Mouse (Mus musculus) embryonic fibroblast, embryonic 13.5 days (primary cell): Measurements from ENCODE around the gene 1700092M07Rik. TPM values are rescaled to one million over a fixed set of nuclear protein-coding genes. Genes with fewer than 3 reads are reported as not detected.
"Not testable (repeated sequence)": the region's sequence is repeated elsewhere in the genome, so short reads cannot be mapped to it uniquely, and the experiment has no call there.

Experiments
- H3K27ac ChIP-seq: 2 replicates; pipeline ENCODE4 v1.5.1; 2012; ENCODE audit warnings: low read length, control low read depth, inconsistent platforms; ENCODE audit not compliant: insufficient read depth
- H3K4me1 ChIP-seq: 2 replicates; pipeline ENCODE4 v1.6.1; 2011; ENCODE audit warnings: low read length; ENCODE audit not compliant: control insufficient read depth, insufficient read depth
- H3K4me3 ChIP-seq: 2 replicates; pipeline ENCODE4 v1.5.1; 2011; ENCODE audit warnings: mild to moderate bottlenecking, control low read depth, low read length; ENCODE audit not compliant: insufficient read depth
- CTCF ChIP-seq: IDR thresholded peaks from 2 replicates; pipeline ENCODE4 v1.5.1; 2011; ENCODE audit warnings: mild to moderate bottlenecking, control low read depth, low read length, moderate library complexity, borderline replicate concordance; ENCODE audit not compliant: insufficient read depth
- POLR2A ChIP-seq: IDR thresholded peaks from 2 replicates; pipeline ENCODE4 v1.6.1; 2011; ENCODE audit warnings: low read depth, mild to moderate bottlenecking, control low read depth, low read length, moderate library complexity
- polyA plus RNA-seq: library from polyadenylated mRNA; stranded (reverse); fragments of >200 nt; gene quantifications from 2 replicates; pipeline ENCODE4 v1.2.4, GENCODE M21; 2011; ENCODE audit warnings: low read depth; ENCODE audit not compliant: missing spikeins, insufficient read length

Gene 1700092M07Rik
- polyA plus RNA-seq, 1 experiment, result not detected

DNA sequence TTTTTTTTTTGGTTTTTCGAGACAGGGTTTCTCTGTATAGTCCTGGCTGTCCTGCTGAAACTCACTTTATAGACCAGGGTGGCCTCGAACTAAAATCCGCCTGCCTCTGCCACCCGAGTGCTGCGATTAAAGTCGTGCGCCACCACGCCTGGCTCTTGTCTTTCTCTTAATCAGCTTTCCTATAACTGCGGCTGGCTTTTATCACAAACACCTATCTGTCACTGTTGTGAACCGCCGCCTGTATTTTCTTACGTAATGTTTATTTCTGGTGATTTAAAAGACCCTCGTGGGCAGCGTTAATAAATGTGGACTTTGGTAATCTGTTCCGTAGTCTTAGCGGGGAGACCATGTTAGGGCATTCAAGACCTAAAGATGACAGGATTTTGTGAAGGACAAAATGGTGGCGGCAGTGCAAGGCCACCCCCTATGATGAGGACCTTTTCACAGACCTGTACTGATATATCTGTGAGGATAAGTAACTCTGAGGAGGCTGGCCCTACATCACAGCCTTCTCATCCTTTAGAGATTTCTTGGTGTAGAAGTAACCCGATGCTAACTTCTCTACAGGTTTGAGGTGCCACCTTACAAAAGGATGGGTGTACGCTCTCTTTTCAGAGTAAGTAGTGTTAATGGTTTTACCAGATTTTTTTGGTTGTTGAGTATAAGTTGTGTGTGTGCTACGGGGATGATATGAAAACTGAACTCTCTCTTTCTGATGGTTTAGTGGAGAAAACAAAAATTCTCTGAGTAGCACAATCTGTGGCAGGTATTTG is 16.8 kb upstream of the 1700092M07Rik start:
- Histone ChIP-seq H3K4me1 (0 out of 2 replicates have a peak, but pooled peaks cover 2% of the 10 kb centered on the region), H3K4me3 (peak overlapping the region; percentile 96), H3K27ac (peak overlapping the region; percentile 79)
- TF ChIP-seq POLR2A, result peak; percentile 24; the same call in 1 of the 2 replicates
- no peak for TF ChIP-seq CTCF

DNA sequence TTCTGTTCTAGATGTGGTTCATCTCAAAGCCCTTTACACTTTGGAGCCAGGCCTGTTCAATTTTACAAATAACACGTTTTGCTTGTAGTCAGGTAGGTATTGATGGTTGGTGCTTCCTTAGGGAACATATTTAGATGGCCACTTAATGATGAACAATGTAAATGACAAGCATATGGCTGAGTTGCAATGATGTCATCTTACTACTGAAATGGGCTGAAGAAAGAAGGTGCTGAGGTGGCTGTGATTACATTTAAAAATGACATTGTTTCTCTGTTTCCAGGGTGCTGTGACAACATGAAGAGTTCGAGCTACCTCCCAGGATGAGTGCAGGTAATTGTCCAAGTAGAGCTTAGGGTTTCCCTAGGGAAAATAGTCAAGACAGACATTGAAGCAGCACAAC is 16.1 kb upstream of the 1700092M07Rik start:
- Histone ChIP-seq H3K4me3 (peak overlapping the region; percentile 96), H3K4me1 (0 out of 2 replicates have a peak, but pooled peaks cover 2% of the 10 kb centered on the region), H3K27ac (peak overlapping the region; percentile 79)
- TF ChIP-seq POLR2A (peak; percentile 44; the same call in 1 of the 2 replicates), CTCF (no peak)

DNA sequence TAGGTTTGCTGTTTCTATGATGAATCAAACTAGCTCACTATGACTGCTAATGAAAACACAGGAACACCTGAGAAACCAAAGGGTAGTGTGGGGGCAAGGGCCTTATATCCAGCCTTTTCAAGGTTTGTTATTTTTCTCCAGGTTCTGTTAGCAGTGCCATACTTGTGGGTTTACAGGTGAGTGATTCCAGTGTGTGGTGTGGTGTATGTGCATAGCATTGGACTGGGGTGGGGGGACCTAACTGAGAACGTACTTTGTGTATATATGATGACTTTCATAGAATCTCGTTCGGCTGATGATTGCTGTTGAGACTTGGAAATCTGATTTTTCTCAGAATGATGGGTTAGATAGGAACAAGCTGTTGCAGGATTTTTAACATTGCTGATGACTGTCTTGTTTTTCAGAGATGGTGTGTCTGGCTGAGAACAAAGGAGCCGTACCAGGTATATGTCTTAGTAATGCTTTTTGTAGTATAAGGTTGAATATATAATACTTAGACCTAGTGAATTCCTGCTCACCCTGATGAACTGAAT is 15.4 kb upstream of the 1700092M07Rik start:
- Histone ChIP-seq H3K4me1 (0 out of 2 replicates have a peak, but pooled peaks cover 2% of the 10 kb centered on the region), H3K27ac (peak overlapping the region; percentile 49), H3K4me3 (peak overlapping the region; percentile 96)
- no peak for TF ChIP-seq CTCF
- no peak for TF ChIP-seq POLR2A

DNA sequence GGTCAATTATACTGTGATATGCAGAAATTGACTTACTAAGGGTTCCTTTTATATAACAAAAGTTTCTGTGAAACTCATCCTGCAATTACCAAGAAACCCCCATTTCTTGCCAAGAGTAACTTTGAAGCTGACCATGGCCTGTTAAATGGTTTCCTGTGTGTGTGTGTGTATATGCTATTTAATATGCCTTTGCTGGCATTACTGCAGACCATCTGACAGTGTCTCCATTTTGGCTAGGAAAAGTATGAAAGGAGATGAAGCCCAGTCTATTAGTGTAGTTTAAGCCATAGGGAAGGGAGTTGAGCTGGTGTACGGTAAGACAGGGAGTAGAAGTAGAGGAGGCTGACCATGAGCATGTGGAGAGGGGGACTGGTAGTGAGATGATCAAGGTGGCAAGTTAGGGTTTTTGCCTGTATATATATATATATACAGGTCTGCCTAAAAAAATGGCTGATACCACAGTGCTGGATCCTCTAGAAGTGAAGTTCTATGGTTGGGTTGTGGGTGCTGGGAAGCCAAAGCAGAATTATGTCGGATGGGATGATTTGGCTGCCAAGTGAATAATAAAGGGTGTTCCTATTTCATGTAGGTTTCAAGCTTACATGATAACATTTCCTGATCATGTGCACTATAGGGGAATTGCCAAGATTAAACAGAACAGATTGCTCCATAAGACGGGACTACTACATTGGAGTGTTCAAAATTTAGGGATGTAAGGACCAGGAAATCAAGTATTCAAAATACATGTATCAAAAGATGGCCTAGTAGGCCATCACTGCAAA is 13.7 kb upstream of the 1700092M07Rik start:
- Histone ChIP-seq H3K4me3 (peak overlapping the region; percentile 34; the same call in 1 of the 2 replicates), H3K27ac (no peak overlapping the region), H3K4me1 (0 out of 2 replicates have a peak, but pooled peaks cover 2% of the 10 kb centered on the region)
- 0 out of 2 replicates have a peak, but pooled peaks have one; percentile 37 for TF ChIP-seq POLR2A
- no peak for TF ChIP-seq CTCF

DNA sequence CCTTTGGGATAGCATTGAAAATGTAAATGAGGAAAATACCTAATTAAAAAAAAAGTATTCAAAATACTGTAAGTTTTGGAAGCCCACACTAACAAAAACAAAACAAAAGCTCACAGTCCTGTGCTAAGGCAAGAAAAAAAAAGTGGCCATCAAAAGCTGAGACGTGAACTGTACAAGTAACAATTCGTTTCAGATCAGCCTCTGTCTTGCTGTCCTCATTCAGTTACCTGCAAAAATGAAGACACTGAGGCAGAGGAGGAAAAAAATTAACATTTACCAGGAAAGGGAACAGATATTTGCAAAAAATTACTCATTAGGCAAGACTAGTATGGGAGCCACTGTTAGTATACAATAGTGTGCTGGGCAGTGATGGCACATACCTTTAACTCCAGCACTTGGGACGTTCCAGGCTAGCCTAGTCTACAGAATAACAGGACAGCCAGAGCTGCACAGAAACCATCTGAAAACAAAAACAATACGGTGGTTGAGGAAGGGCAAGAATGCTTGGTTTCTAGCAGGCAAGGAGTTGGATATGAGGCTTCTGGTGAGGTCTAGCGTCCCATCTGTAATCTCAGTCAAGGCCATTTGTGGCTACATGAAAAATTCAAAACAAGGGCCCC is 12.9 kb upstream of the 1700092M07Rik start:
- Histone ChIP-seq H3K27ac (no peak overlapping the region), H3K4me3 (no peak overlapping the region), H3K4me1 (0 out of 2 replicates have a peak, but pooled peaks cover 2% of the 10 kb centered on the region)
- TF ChIP-seq POLR2A (peak; percentile 69), CTCF (no peak)

DNA sequence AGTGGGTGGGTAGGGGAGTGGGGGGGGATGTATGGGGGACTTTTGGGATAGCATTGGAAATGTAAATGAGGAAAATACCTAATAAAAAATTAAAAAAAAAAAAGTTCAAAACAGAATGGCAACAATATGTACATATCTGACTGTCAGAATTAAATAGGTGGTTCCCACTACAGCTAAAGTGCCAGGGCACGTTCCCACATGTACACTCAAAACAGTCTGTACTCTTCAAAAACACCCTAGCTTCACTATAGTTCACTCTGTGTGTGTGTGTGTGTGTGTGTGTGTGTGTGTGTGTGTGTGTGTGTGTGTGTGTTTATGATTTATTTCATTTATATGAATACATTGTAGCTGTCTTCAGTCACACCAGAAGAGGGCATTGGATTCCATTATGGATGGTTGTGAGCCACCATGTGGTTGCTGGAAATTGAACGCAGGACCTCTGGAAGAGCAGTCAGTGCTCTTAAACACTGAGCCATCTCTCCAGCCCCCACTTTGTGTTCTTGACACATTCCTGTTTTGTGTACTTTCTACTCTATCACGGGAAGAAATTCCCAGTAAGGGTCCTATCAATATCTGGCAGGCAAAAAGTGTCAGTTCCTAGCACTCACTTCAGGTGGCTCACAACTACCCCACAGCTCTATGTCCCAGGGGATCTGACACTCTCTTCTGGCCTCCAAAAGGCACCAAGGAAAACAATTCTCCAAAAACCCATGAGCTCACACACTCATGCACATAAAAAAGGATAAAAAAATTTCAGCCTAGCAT is 12.0 kb upstream of the 1700092M07Rik start:
- not testable (repeated sequence) for H3K4me3 ChIP-seq, H3K4me1 ChIP-seq, H3K27ac ChIP-seq
- peak; percentile 9; the same call in 1 of the 2 replicates for TF ChIP-seq POLR2A

DNA sequence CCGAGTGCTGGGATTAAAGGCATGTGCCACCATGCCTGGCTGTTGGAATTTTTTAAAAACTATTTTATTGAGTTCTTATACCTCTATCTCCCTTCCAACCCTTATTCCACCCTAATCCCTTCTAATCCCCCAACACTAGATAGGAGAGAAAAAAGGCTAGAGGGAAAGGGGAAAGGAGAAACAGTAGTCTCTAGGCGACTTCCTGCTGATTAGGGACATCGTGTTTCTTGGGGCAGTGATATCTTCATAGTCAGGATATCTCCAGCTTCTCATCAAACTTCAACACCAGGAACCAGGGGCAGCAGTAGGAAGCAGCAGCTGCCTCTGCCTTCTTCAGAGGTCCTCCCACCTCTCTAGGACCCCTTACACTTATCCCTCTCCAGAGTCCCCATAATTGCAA is 6.2 kb upstream of the 1700092M07Rik start:
- TF ChIP-seq CTCF (no peak), POLR2A (no peak)
- H3K4me1 ChIP-seq, result 0 out of 2 replicates have a peak, but pooled peaks cover 2% of the 10 kb centered on the region
- H3K27ac ChIP-seq, result no peak overlapping the region
- H3K4me3 ChIP-seq, result no peak overlapping the region

DNA sequence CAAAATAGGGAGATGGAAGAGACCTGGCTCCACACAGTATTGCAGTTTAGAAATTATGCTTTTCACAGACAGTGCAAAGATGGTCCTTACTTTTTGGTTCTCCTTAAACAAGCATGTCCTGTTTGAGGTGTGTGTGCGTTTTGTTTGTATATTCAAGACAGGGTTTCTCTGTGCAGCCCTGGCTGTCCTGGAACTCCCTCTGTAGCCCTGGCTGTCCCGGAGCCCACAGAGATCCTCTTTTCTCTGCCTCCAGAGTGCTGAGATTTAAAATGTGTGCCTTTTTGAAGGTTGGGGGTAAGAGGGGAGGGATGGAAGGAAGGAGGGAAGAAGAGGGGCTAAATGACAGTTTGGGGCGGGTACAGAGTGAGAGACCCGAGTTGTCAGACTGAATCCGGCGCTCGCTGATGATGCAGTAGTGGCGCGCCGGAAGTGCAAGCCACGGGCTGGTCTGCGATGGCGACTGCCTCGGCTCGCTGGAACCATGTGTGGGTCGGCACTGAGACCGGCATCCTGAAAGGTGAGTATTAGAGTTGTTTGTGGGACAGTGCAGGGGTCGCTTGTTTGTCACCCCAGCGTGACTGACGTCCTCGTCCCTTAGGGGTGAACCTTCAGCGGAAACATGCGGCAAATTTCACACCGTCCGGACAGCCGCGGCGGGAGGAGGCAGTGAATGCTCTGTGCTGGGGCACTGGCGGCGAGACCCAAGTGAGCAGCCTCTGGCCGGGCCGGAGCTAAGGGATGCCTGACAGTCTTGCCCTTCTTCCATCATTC is 4.9 kb upstream of the 1700092M07Rik start, which contains the start of gene Wdr74:
TSS of gene Wdr74 (plus strand) at position 439 of the 771 bp plus-strand sequence.
- TF ChIP-seq POLR2A (peak; percentile 94), CTCF (no peak)
- 0 out of 2 replicates have a peak, but pooled peaks cover 2% of the 10 kb centered on the region for H3K4me1 ChIP-seq
- peak within 1 kb of the TSS; percentile 80 for H3K4me3 ChIP-seq
- H3K27ac ChIP-seq, result no peak within 1 kb of the TSS

DNA sequence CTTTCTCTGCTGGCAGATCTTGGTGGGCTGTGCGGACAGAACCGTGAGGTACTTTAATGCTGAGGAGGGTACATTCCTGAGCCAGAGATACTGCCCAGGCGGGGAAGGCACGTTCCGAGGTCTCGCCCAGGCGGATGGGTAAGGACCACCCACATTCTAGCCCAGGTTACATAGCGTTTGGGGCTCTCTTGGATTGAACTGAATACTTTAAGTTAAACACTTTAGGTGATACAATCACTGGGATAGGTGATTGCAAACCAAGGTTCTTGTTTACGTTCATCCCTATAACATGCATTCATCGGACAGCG is 4.4 kb upstream of the 1700092M07Rik start:
- no peak overlapping the region for H3K27ac ChIP-seq
- 0 out of 2 replicates have a peak, but pooled peaks cover 2% of the 10 kb centered on the region for H3K4me1 ChIP-seq
- H3K4me3 ChIP-seq, result peak overlapping the region; percentile 80
- TF ChIP-seq POLR2A (no peak), CTCF (no peak)
